Mouse (Mus musculus): ENCODE data around the gene Heg1.

GRCm38 (mm10) chr16:33693553-33693952, 9.4 kb downstream of the Heg1 start:
- TF ChIP-seq CTCF (IDR thresholded peaks at IDR 0.05; ENCODE audit: low read depth) (no peak), EP300 (IDR thresholded peaks at IDR 0.05; ENCODE audit: low read depth) (no peak)

Data from liver, postnatal 0 days (tissue).